Mouse (Mus musculus): ENCODE data around the gene Sord. TPM values are rescaled to one million over a fixed set of nuclear protein-coding genes. Genes with fewer than 3 reads are reported as not detected.

Gene Sord
- polyA plus RNA-seq, 1 experiment, result 74.9 TPM

DNA sequence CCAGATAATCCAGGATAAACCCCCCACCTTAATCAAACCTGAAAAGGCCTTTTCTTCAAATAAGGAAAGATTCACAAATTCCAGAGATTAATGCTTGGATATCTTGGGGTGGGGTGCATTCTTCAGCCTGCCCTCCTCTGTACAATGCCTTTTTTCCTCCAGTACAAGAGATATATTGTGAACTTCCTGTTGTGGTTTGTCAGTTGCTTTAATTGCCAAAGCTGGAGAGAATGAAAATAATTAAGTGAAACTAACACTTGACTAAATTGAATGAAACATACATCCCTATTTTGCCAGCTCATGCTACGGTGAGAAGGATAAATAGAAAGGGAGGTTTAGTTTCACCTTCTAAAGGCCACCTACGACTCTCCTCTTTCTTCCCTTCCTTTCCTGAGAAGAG is 16.3 kb upstream of the Sord start:
- Histone ChIP-seq H3K4me1 (ENCODE audit: control insufficient read depth, insufficient read depth, low read length) (peaks cover 7% of the 10 kb centered on the region), H3K27ac (ENCODE audit: insufficient read depth, low read depth, low read length) (no peak overlapping the region; the same call in 1 of the 2 replicates), H3K4me3 (ENCODE audit: insufficient read depth, low read length) (no peak overlapping the region)
- TF ChIP-seq CTCF (IDR thresholded peaks at IDR 0.05; ENCODE audit: low read depth, low read length), result no peak

DNA sequence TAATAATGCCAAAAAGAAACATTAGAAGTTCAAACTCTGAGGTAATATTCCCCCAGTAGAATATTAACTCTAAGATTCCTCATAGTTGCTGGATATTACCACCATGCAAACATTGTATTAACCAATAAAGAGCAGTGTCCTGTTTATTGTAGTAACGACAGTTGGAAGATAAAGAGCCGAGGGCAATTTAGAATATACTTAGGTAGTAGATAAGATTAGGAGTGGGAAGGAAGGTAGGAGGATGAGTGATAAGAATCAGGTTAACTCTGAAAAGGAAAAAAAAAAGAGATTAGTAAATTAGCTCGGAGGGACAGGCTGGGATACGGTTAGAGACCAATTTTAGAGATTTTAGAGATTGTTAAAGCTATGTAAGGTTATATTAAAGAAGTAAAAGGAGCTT is 13.2 kb upstream of the Sord start:
- no peak overlapping the region for H3K27ac ChIP-seq (ENCODE audit: insufficient read depth, low read depth, low read length)
- no peak overlapping the region for H3K4me3 ChIP-seq (ENCODE audit: insufficient read depth, low read length)
- H3K4me1 ChIP-seq (ENCODE audit: control insufficient read depth, insufficient read depth, low read length), result peaks cover 7% of the 10 kb centered on the region
- TF ChIP-seq CTCF (IDR thresholded peaks at IDR 0.05; ENCODE audit: low read depth, low read length) (no peak), POLR2A (IDR thresholded peaks at IDR 0.05; ENCODE audit: borderline replicate concordance, low read depth, low read length) (no peak)

DNA sequence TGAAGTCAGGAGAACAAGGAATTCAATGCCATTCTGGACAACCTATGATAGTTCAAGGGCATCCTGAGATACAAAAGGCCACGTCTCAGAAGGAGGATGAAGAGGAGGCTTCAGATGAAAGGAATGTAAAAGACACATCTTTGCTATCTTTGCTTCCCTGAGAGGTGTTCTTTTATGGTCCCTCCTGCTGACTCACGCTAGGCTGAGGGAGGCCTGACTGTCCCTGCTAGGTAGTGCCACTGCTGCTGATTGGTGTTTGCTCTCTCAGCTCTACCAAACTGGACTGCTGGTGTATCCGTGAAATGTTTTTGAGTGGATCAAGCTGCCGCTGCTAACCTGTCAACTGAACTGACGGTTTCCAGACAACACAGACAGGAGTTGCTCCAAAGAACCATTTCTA is 12.8 kb upstream of the Sord start:
- Histone ChIP-seq H3K4me3 (ENCODE audit: insufficient read depth, low read length) (no peak overlapping the region), H3K4me1 (ENCODE audit: control insufficient read depth, insufficient read depth, low read length) (peaks cover 7% of the 10 kb centered on the region), H3K27ac (ENCODE audit: insufficient read depth, low read depth, low read length) (no peak overlapping the region)
- TF ChIP-seq CTCF (IDR thresholded peaks at IDR 0.05; ENCODE audit: low read depth, low read length), result no peak
- no peak for TF ChIP-seq POLR2A (IDR thresholded peaks at IDR 0.05; ENCODE audit: borderline replicate concordance, low read depth, low read length)

DNA sequence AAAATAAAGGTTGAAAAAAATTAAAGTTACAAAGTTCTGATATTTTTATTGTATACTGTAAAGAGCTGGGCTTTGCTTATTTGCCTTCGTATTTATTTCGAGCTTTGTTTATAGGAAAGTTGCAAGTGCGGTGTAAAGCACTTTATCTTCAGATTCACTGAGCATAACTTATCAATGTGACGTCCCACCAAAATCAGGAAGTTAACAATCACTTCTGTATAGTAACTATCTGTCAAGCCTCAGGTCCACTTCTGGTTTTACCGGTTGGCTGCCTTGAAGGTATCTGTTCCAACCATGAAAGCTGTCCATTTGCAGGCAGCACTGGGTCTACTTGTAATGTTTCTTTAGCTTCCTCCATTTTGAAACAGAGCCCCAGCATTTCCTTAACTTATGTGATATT is 12.3 kb upstream of the Sord start:
- H3K4me3 ChIP-seq (ENCODE audit: insufficient read depth, low read length), result no peak overlapping the region
- no peak overlapping the region for H3K27ac ChIP-seq (ENCODE audit: insufficient read depth, low read depth, low read length)
- no peak for TF ChIP-seq CTCF (IDR thresholded peaks at IDR 0.05; ENCODE audit: low read depth, low read length)
- TF ChIP-seq POLR2A (IDR thresholded peaks at IDR 0.05; ENCODE audit: borderline replicate concordance, low read depth, low read length), result no peak
- H3K4me1 ChIP-seq (ENCODE audit: control insufficient read depth, insufficient read depth, low read length), result peaks cover 7% of the 10 kb centered on the region

DNA sequence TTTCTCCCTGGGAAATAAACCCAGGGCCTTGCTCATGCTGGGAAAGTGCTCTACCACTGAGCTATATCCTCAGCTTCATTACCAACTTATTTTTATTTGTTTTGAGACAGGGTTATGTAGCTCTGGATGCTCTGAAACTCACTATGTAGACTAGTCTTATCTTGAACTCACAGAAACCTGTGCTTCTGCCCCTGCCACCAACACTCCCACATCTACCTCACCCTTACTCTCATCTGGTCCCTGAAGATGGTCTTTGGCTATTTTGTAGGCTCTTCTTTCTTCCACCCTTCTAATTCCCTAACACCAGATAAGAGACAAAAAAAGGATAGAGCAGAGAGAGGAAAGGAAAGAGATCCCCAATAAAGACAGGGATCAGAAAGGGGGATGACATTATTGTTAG is 10.9 kb upstream of the Sord start:
- no peak overlapping the region for H3K4me3 ChIP-seq (ENCODE audit: insufficient read depth, low read length)
- no peak overlapping the region for H3K27ac ChIP-seq (ENCODE audit: insufficient read depth, low read depth, low read length)
- peaks cover 2% of the 10 kb centered on the region for H3K4me1 ChIP-seq (ENCODE audit: control insufficient read depth, insufficient read depth, low read length)
- no peak for TF ChIP-seq CTCF (IDR thresholded peaks at IDR 0.05; ENCODE audit: low read depth, low read length)

DNA sequence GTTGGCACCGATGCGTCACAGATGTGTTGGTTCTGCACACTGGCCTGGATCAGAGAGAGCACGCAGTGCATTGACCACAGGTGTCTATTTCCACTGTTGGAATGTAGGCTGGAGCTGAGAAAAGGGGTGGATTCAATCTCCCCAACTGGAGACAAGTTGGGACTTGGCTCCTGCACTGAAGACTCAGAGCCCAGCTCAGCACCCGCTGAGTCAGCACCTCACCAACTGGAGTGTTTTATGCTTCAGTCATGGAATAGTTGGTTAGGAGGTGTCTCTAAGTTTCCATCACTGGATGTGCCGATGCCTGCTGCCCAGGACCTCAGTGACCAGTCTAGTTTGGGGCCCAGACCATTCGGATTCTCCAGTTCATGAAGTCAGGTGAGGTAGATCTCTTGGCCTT is 4.2 kb upstream of the Sord start:
- Histone ChIP-seq H3K4me1 (ENCODE audit: control insufficient read depth, insufficient read depth, low read length) (peaks cover 3% of the 10 kb centered on the region), H3K27ac (ENCODE audit: insufficient read depth, low read depth, low read length) (no peak overlapping the region), H3K4me3 (ENCODE audit: insufficient read depth, low read length) (no peak overlapping the region)
- TF ChIP-seq POLR2A (IDR thresholded peaks at IDR 0.05; ENCODE audit: borderline replicate concordance, low read depth, low read length) (no peak), CTCF (IDR thresholded peaks at IDR 0.05; ENCODE audit: low read depth, low read length) (no peak)

DNA sequence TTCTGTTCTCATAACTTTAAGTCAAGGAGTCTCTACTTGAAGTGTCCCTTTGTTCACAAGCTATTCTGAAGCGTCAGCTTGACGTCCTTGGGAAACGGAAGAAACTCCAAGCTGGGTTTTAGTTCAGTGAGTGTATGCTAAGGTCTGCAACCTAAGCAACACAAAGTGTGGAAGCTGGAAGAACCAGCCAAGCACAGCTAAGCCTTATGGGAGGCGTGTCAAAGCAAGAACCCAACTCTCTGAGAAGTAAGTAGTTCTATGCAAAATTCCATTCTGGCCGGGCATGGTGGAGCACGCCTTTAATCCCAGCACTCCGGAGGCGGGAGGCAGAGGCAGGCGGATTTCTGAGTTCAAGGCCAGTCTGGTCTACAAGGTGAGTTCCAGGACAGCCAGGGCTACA is 2.9 kb upstream of the Sord start:
- TF ChIP-seq CTCF (IDR thresholded peaks at IDR 0.05; ENCODE audit: low read depth, low read length), result no peak
- no peak for TF ChIP-seq POLR2A (IDR thresholded peaks at IDR 0.05; ENCODE audit: borderline replicate concordance, low read depth, low read length)
- peaks cover 14% of the 10 kb centered on the region for H3K4me1 ChIP-seq (ENCODE audit: control insufficient read depth, insufficient read depth, low read length)
- no peak overlapping the region for H3K4me3 ChIP-seq (ENCODE audit: insufficient read depth, low read length)

DNA sequence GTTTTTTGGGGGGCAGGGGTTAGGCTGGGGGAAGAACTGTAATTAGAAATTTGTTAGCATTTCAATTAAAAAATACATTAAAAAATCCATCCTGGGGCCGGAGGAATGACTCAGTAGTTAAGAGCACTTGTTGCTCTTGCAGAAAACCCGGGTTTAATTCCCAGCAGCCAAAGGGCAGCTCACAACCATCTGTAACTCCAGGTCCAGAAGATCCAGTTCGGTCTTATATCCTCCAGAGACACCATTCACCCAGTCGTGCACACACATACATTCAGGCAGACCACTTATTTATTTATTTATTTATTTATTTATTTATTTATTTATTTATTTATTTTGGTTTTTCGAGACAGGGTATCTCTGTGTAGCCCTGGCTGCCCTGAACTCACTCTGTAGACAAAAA is 1.2 kb upstream of the Sord start:
- TF ChIP-seq POLR2A (IDR thresholded peaks at IDR 0.05; ENCODE audit: borderline replicate concordance, low read depth, low read length) (no peak), CTCF (IDR thresholded peaks at IDR 0.05; ENCODE audit: low read depth, low read length) (no peak)
- H3K27ac ChIP-seq (ENCODE audit: insufficient read depth, low read depth, low read length), result no peak overlapping the region
- peaks cover 21% of the 10 kb centered on the region for H3K4me1 ChIP-seq (ENCODE audit: control insufficient read depth, insufficient read depth, low read length)
- H3K4me3 ChIP-seq (ENCODE audit: insufficient read depth, low read length), result no peak overlapping the region

More for the DNA sequence above, 2.9 kb upstream of the Sord start:
- no peak overlapping the region for H3K27ac ChIP-seq (ENCODE audit: insufficient read depth, low read depth, low read length)

DNA sequence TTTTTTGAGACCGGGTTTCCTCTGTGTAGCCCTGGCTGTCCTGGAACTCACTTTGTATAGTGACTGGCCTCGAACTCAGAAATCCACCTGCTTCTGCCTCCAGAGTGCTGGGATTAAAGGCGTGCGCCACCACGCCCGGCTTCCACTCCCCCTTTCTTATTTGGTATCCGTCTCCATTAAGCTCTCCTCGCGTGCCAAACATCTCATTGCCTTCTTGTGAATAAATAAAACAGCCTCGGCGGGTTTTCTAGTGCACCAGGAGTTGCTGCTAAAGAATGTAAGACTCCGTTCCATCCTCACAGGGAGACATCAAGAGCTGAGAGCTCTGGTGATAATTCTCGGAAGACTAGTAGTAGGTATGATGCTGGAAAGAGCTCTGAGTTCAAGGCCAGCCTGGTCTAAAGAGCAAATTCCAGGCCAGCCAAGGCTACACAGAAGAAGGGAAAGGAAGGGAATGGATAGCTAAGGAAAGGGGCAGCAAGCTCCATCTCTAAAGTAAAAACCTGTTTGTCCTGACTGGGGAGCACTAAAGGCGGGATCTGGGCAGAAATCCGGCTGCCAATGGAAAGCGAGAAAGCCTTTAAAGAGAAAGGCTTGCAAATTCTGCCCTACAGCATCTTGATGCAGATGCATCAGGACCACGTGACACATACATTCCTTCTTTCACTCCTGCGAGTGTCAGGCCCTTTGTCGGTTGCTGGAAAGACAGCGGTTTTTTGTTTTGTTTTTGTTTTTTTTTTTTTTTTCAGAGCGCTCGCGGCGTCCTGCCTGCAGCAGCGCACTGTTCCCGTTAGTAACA is 591 bp upstream of the Sord start:
- Histone ChIP-seq H3K27ac (ENCODE audit: insufficient read depth, low read depth, low read length) (peak overlapping the region; percentile 46), H3K4me3 (ENCODE audit: insufficient read depth, low read length) (peak overlapping the region; percentile 84), H3K4me1 (ENCODE audit: control insufficient read depth, insufficient read depth, low read length) (peaks cover 21% of the 10 kb centered on the region)
- TF ChIP-seq POLR2A (IDR thresholded peaks at IDR 0.05; ENCODE audit: borderline replicate concordance, low read depth, low read length) (no peak), CTCF (IDR thresholded peaks at IDR 0.05; ENCODE audit: low read depth, low read length) (no peak)

DNA sequence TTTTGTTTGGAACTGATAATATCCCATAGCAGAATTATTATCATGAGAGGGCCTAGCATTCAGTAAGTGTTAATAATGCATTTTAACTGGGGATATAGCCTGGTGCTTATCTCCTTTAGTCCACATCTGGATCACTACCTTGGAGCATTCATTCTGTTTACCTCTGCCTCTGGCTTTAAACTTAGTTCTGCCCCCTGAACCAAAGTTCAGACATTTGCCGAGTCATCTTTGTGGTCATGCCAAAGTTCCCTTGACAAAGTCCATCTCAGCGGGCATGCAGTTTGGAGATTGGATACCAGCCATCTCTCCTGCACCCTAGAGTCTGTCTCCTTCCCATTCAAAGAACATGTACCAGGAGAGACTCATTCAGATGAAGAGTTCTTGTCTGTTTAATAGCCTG is 876 bp downstream of the Sord start:
- no peak overlapping the region for H3K27ac ChIP-seq (ENCODE audit: insufficient read depth, low read depth, low read length)
- no peak for TF ChIP-seq CTCF (IDR thresholded peaks at IDR 0.05; ENCODE audit: low read depth, low read length)
- TF ChIP-seq POLR2A (IDR thresholded peaks at IDR 0.05; ENCODE audit: borderline replicate concordance, low read depth, low read length), result no peak
- H3K4me3 ChIP-seq (ENCODE audit: insufficient read depth, low read length), result peak overlapping the region; percentile 84
- H3K4me1 ChIP-seq (ENCODE audit: control insufficient read depth, insufficient read depth, low read length), result peaks cover 25% of the 10 kb centered on the region
